Mouse (Mus musculus) neural tube, embryonic 14.5 days (tissue): ENCODE measurements at regions not wholly inside any gene's neighbourhood (a gene's known extent, or its start where the extent isn't known, plus 50 kb on each side); places are given as distances from the start of the nearest gene placed in this dataset.

Experiments used
- ATAC-seq: fragments of 200-750 bp; cut with Nextera tagmentation; 2 replicates; pipeline ENCODE4 v1.8.0; 2017; ENCODE audit warnings: low read depth, mild to moderate bottlenecking, moderate TSS enrichment, moderate library complexity
- H3K27ac ChIP-seq: fragments of 300-500 bp; sonication (generic); 2 replicates; pipeline ENCODE4 v1.5.1; 2014; ENCODE audit warnings: low read depth, mild to moderate bottlenecking, control low read depth, low read length, moderate library complexity, mixed read lengths
- H3K27me3 ChIP-seq: fragments of 300-500 bp; sonication (generic); 2 replicates; pipeline ENCODE4 v1.6.1; 2014; ENCODE audit warnings: low read length; ENCODE audit not compliant: control insufficient read depth, insufficient read depth
- H3K36me3 ChIP-seq: fragments of 300-500 bp; sonication (generic); 2 replicates; pipeline ENCODE4 v1.6.1; 2014; ENCODE audit warnings: low read length, mixed read lengths; ENCODE audit not compliant: control insufficient read depth, insufficient read depth
- H3K4me1 ChIP-seq: fragments of 300-500 bp; sonication (generic); 2 replicates; pipeline ENCODE4 v1.6.1; 2014; ENCODE audit warnings: low read length; ENCODE audit not compliant: control insufficient read depth, insufficient read depth
- H3K4me2 ChIP-seq: fragments of 300-500 bp; sonication (generic); 2 replicates; pipeline ENCODE4 v1.6.1; 2014; ENCODE audit warnings: mild to moderate bottlenecking, low read depth, low read length, control low read depth
- H3K4me3 ChIP-seq: fragments of 300-500 bp; sonication (generic); 2 replicates; pipeline ENCODE4 v1.5.1; 2014; ENCODE audit warnings: low read depth, low read length, control low read depth, mixed read lengths
- H3K9ac ChIP-seq: fragments of 300-500 bp; sonication (generic); replicated peaks from 2 replicates; pipeline ENCODE4 v1.6.1; 2014; ENCODE audit warnings: low read depth, mild to moderate bottlenecking, control low read depth, low read length, mixed read lengths
- H3K9me3 ChIP-seq: fragments of 300-500 bp; sonication (generic); 2 replicates; pipeline ENCODE4 v1.6.1; 2016; ENCODE audit warnings: low read length; ENCODE audit not compliant: control insufficient read depth
- WGBS: fragments of 180-500 bp; shearing (Covaris S2); extraction: QIAGEN DNeasy Blood & Tissue Kit; methylation state at CpG from one replicate; pipeline ENCODE4 v1.1.7; 2014; 5-methylcytosine and 5-hydroxymethylcytosine counted together

GRCm38 (mm10) chr5:63579409-63579808, 69.5 kb upstream of the Nwd2 start:
- Histone ChIP-seq H3K36me3 (no peaks in the 10 kb centered on the region), H3K27ac (no peak overlapping the region), H3K4me3 (no peak overlapping the region), H3K9ac (no peak overlapping the region), H3K4me1 (no peaks in the 10 kb centered on the region), H3K9me3 (no peaks in the 10 kb centered on the region), H3K4me2 (no peak overlapping the region), H3K27me3 (no peaks in the 10 kb centered on the region)
- WGBS, result 60% methylated on average over 2 of the region's 2 CpGs
- ATAC-seq, result no peak

DNA sequence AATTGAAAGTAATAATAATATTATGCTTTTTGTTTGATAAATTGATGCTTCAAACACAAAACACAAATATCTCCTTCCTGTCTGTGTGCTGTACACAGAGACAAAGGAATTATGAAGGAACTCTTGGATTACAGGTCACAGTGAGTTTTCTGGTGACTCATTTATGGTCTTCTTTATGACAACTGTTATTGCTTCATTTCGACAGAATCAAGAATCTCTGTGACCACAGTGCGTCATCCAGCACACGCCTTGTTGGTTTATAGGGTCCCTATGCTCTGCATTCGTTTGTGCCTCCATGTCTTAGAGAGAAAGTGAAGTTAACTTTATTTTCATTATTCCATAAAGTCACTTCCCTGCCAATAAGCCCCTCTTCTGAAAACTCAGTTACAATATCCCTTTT, 61.9 kb upstream of the Nwd2 start:
- Histone ChIP-seq H3K27me3 (no peaks in the 10 kb centered on the region), H3K27ac (no peak overlapping the region), H3K36me3 (no peaks in the 10 kb centered on the region), H3K4me1 (no peaks in the 10 kb centered on the region), H3K4me3 (no peak overlapping the region), H3K9me3 (no peaks in the 10 kb centered on the region), H3K9ac (no peak overlapping the region), H3K4me2 (no peak overlapping the region)
- ATAC-seq, result no peak
- 91% methylated on average over 4 of the region's 4 CpGs for WGBS

DNA sequence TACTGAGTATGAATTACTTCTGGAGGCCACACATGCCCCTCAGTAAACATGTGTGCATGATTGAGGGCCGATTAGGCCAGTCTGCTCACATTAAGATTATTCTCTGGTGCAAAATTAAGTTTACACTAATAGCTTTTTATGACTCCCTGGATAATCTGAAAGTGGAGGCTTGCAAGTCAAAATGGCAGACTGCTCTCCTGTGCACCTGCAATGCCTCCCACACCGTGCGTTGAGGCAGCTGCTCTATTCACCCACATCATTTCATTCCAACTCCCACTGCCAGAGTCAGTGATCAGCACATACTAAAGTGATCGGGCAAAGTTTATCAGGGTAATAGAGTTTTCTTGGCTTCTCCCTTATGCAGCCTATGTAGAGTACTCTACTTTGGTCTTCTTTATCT, 61.0 kb upstream of the Nwd2 start:
- Histone ChIP-seq H3K27me3 (no peaks in the 10 kb centered on the region), H3K9ac (no peak overlapping the region), H3K4me3 (no peak overlapping the region), H3K4me2 (no peak overlapping the region), H3K27ac (no peak overlapping the region), H3K9me3 (no peaks in the 10 kb centered on the region), H3K36me3 (no peaks in the 10 kb centered on the region), H3K4me1 (no peaks in the 10 kb centered on the region)
- WGBS, result 58% methylated on average over 4 of the region's 4 CpGs
- peak; percentile 78; the same call in 1 of the 2 replicates for ATAC-seq
